Mouse (Mus musculus) right cerebral cortex, postnatal 36 days (tissue): ENCODE data around the gene Dock2.

Source experiments
- DNase-seq, 2 experiments: peaks; one replicate each; pipeline ENCODE4 v3.0.0; 2022; ENCODE audit warnings: low spot score in 2 of 2, mixed read lengths in 1 of 2

The Dock2 gene

GRCm38 (mm10) chr11:34194158-34194941 is 589.3 kb downstream of the Dock2 start:
- DNase-seq = no peak

- DNase-seq = no peak
Measured at GRCm38 (mm10) chr11:34193658-34194057, 590.0 kb downstream of the Dock2 start.

- no peak for DNase-seq
Measured at GRCm38 (mm10) chr11:34184266-34184665, 599.4 kb downstream of the Dock2 start.

- DNase-seq = peak in 1 of 2 experiments; percentile 16
Measured at GRCm38 (mm10) chr11:34181214-34182117, 602.2 kb downstream of the Dock2 start.

- DNase-seq = no peak
Measured at GRCm38 (mm10) chr11:34178752-34179151, 604.9 kb downstream of the Dock2 start.
